Comparison of ENCODE assay signal across 27 mouse cellular contexts in genomic region chr10:99330519-99330918, GRCm38 (mm10).
A peak's percentile ranks its signal among the peaks of the same experiment; 100 is the strongest.
DNase-seq lines count a peak whose midpoint lies in the region; ATAC-seq and TF ChIP-seq lines count a peak whose summit lies in the region.
"Had no signal": no experiment of that assay in that cellular context is flagged by ENCODE, and none has a peak within 500 bp of the region (broad histone marks: within the 10 kb centered on the region; RNA-seq: fewer than 3 reads in every experiment).

No protein-coding gene starts in this region.

- intact Hi-C loops in left cerebral cortex, postnatal 4 days (cut with DNase I) = no loop called here

- no peaks in the 10 kb centered on the region for H3K27me3 ChIP-seq in hindbrain, embryonic 11.5 days (ENCODE audit: control insufficient read depth, insufficient read depth, low read length)
- H3K27me3 ChIP-seq in hindbrain, postnatal 0 days (ENCODE audit: insufficient read depth, low read length) = no peaks in the 10 kb centered on the region
- no peaks in the 10 kb centered on the region for H3K27me3 ChIP-seq in embryonic facial prominence, embryonic 13.5 days
- H3K27me3 ChIP-seq: hindbrain, embryonic 13.5 days; liver, embryonic 12.5 days had no signal

- WGBS in hindbrain, embryonic 11.5 days = 60% methylated on average over 7 of the region's 7 CpGs
- WGBS in hindbrain, postnatal 0 days = 35% methylated on average over 7 of the region's 7 CpGs
- WGBS in embryonic facial prominence, embryonic 13.5 days = 21% methylated on average over 7 of the region's 7 CpGs

- no peak for TF ChIP-seq POLR2A in brain, embryonic 14.5 days (IDR thresholded peaks at IDR 0.05; ENCODE audit: borderline replicate concordance, extremely low read depth, insufficient read depth, insufficient read length, poor library complexity, severe bottlenecking)

- no peak overlapping the region for H3K27ac ChIP-seq in hindbrain, embryonic 11.5 days (ENCODE audit: low read depth, low read length)
- H3K27ac ChIP-seq in hindbrain, postnatal 0 days = no peak overlapping the region
- no peak overlapping the region for H3K27ac ChIP-seq in embryonic facial prominence, embryonic 13.5 days
- H3K27ac ChIP-seq: heart, embryonic 10.5 days; hindbrain, embryonic 13.5 days; left cerebral cortex, adult 2 months; liver, embryonic 12.5 days had no signal

- TF ChIP-seq CTCF in hindbrain, postnatal 0 days (IDR thresholded peaks at IDR 0.05; ENCODE audit: low read depth) = no peak
- no peak for TF ChIP-seq CTCF in brain, embryonic 14.5 days (IDR thresholded peaks at IDR 0.05; ENCODE audit: borderline replicate concordance, extremely low read depth, insufficient read depth, insufficient read length)

- H3K9ac ChIP-seq in hindbrain, embryonic 11.5 days (ENCODE audit: low read depth, low read length) = no peak overlapping the region
- no peak overlapping the region for H3K9ac ChIP-seq in hindbrain, postnatal 0 days (replicated peaks; ENCODE audit: low read length)
- no peak overlapping the region for H3K9ac ChIP-seq in embryonic facial prominence, embryonic 13.5 days
- H3K9ac ChIP-seq: hindbrain, embryonic 13.5 days; liver, embryonic 12.5 days; liver, postnatal 0 days had no signal

- no peak overlapping the region for H3K4me3 ChIP-seq in hindbrain, embryonic 11.5 days (ENCODE audit: low read depth, low read length)
- no peak overlapping the region for H3K4me3 ChIP-seq in hindbrain, postnatal 0 days (ENCODE audit: low read length)
- no peak overlapping the region for H3K4me3 ChIP-seq in embryonic facial prominence, embryonic 13.5 days
- H3K4me3 ChIP-seq: heart, embryonic 10.5 days; hindbrain, embryonic 13.5 days; left cerebral cortex, adult 2 months; liver, embryonic 12.5 days had no signal

- no peaks in the 10 kb centered on the region for H3K4me1 ChIP-seq in hindbrain, embryonic 11.5 days (replicated peaks; ENCODE audit: control insufficient read depth, insufficient read depth, low read length)
- no peaks in the 10 kb centered on the region; the same call in 1 of the 2 replicates for H3K4me1 ChIP-seq in hindbrain, postnatal 0 days (ENCODE audit: insufficient read depth, low read length)
- H3K4me1 ChIP-seq in embryonic facial prominence, embryonic 13.5 days = peaks cover 7% of the 10 kb centered on the region
- H3K4me1 ChIP-seq: heart, embryonic 10.5 days; hindbrain, embryonic 13.5 days; liver, embryonic 12.5 days had no signal

- peak; percentile 9 for DNase-seq in hindbrain, embryonic 11.5 days (ENCODE audit: low spot score)
- DNase-seq in hindbrain, postnatal 0 days (ENCODE audit: low spot score) = no peak
- DNase-seq in MN1 (ENCODE audit: low spot score) = peak; percentile 35
- peak; percentile 36 for DNase-seq in brain, embryonic 14.5 days (ENCODE audit: low read depth)
- DNase-seq in left cerebral cortex, postnatal 4 days = no peak
- no peak for DNase-seq in left cerebral cortex, adult 18-20 months (ENCODE audit: low spot score in 2 of 2)
- DNase-seq in left cerebral cortex, adult 11 months (ENCODE audit: low spot score) = no peak
- DNase-seq: adrenal gland, postnatal 14 days; B cell, adult 2 months; cerebellum, adult 18-20 months; cerebellum, postnatal 10 days; gastrocnemius, postnatal 14 days; heart, postnatal 36 days; kidney, adult 11 months; layer of hippocampus, adult 9-11 months; liver, postnatal 0 days; lung, postnatal 36 days; right cerebral cortex, postnatal 4 days; thymus, adult 2 months; thymus, postnatal 36 days had no signal

- no peaks in the 10 kb centered on the region for H3K9me3 ChIP-seq in hindbrain, embryonic 11.5 days (ENCODE audit: control insufficient read depth, low read length)
- no peaks in the 10 kb centered on the region for H3K9me3 ChIP-seq in hindbrain, postnatal 0 days (ENCODE audit: low read length)
- H3K9me3 ChIP-seq in embryonic facial prominence, embryonic 13.5 days = 0 out of 2 replicates have a peak, but pooled peaks cover 5% of the 10 kb centered on the region
- H3K9me3 ChIP-seq: heart, embryonic 10.5 days; hindbrain, embryonic 13.5 days; liver, embryonic 12.5 days had no signal

- no peaks in the 10 kb centered on the region for H3K36me3 ChIP-seq in hindbrain, embryonic 11.5 days (ENCODE audit: control insufficient read depth, insufficient read depth, low read length)
- H3K36me3 ChIP-seq in hindbrain, postnatal 0 days (ENCODE audit: insufficient read depth, low read length) = no peaks in the 10 kb centered on the region
- no peaks in the 10 kb centered on the region for H3K36me3 ChIP-seq in embryonic facial prominence, embryonic 13.5 days
- H3K36me3 ChIP-seq: heart, embryonic 10.5 days; hindbrain, embryonic 13.5 days; liver, embryonic 12.5 days had no signal

- no peak overlapping the region for H3K4me2 ChIP-seq in hindbrain, embryonic 11.5 days (replicated peaks; ENCODE audit: low read depth, low read length)
- no peak overlapping the region for H3K4me2 ChIP-seq in hindbrain, postnatal 0 days (ENCODE audit: low read depth, low read length)
- peak overlapping the region; percentile 14; the same call in 1 of the 2 replicates for H3K4me2 ChIP-seq in embryonic facial prominence, embryonic 13.5 days
- H3K4me2 ChIP-seq: hindbrain, embryonic 13.5 days; liver, embryonic 12.5 days; midbrain, embryonic 11.5 days had no signal

- no peak for ATAC-seq in hindbrain, embryonic 11.5 days (ENCODE audit: low FRiP score)
- no peak for ATAC-seq in hindbrain, postnatal 0 days
- ATAC-seq in embryonic facial prominence, embryonic 13.5 days (ENCODE audit: insufficient number of reproducible peaks, insufficient read depth, low FRiP score, low TSS enrichment, low read depth) = no peak
- ATAC-seq: liver, embryonic 12.5 days; liver, postnatal 0 days; midbrain, embryonic 16.5 days had no signal

Comparison
In these comparisons a context has a peak if more than half of its experiments do, and no peak if none do; other contexts are left out.
1. DNase-seq: peak in hindbrain, embryonic 11.5 days (single experiment), MN1 (single experiment) and brain, embryonic 14.5 days (single experiment); none in hindbrain, postnatal 0 days (single experiment), left cerebral cortex, postnatal 4 days (single experiment), left cerebral cortex, adult 18-20 months (0 of 2) and left cerebral cortex, adult 11 months (single experiment).